Mouse (Mus musculus) heart, embryonic 12.5 days (tissue): ENCODE measurements at regions not wholly inside any gene's neighbourhood (a gene's known extent, or its start where the extent isn't known, plus 50 kb on each side); places are given as distances from the start of the nearest gene placed in this dataset.

Source experiments
- ATAC-seq: fragments of 200-750 bp; cut with Nextera tagmentation; 2 replicates; pipeline ENCODE4 v1.8.0; 2017; ENCODE audit warnings: moderate TSS enrichment, moderate library complexity; ENCODE audit not compliant: insufficient number of reproducible peaks, low FRiP score
- H3K27ac ChIP-seq: fragments of 300-500 bp; sonication (generic); 2 replicates; pipeline ENCODE4 v1.5.1; 2016; ENCODE audit warnings: mild to moderate bottlenecking, moderate library complexity; ENCODE audit not compliant: poor library complexity, severe bottlenecking
- H3K27me3 ChIP-seq: fragments of 300-500 bp; sonication (generic); replicated peaks from 2 replicates; pipeline ENCODE4 v1.6.1; 2016; ENCODE audit warnings: mild to moderate bottlenecking, moderate library complexity
- H3K36me3 ChIP-seq: fragments of 300-500 bp; sonication (generic); 2 replicates; pipeline ENCODE4 v1.6.1; 2016; ENCODE audit warnings: mild to moderate bottlenecking, moderate library complexity
- H3K4me1 ChIP-seq: fragments of 300-500 bp; sonication (generic); replicated peaks from 2 replicates; pipeline ENCODE4 v1.6.1; 2016; ENCODE audit warnings: mild to moderate bottlenecking
- H3K4me2 ChIP-seq: fragments of 300-500 bp; sonication (generic); 2 replicates; pipeline ENCODE4 v1.6.1; 2016; ENCODE audit warnings: mild to moderate bottlenecking, moderate library complexity
- H3K4me3 ChIP-seq: fragments of 300-500 bp; sonication (generic); 2 replicates; pipeline ENCODE4 v1.5.1; 2016; ENCODE audit warnings: mild to moderate bottlenecking
- H3K9ac ChIP-seq: fragments of 300-500 bp; sonication (generic); 2 replicates; pipeline ENCODE4 v1.6.1; 2016; ENCODE audit warnings: mild to moderate bottlenecking, moderate library complexity
- H3K9me3 ChIP-seq: fragments of 300-500 bp; sonication (generic); replicated peaks from 2 replicates; pipeline ENCODE4 v1.6.1; 2016; ENCODE audit warnings: mild to moderate bottlenecking, moderate library complexity
- WGBS: fragments of 180-500 bp; shearing (Covaris S2); methylation state at CpG from one replicate; pipeline ENCODE4 v1.1.7; 2016; 5-methylcytosine and 5-hydroxymethylcytosine counted together

DNA sequence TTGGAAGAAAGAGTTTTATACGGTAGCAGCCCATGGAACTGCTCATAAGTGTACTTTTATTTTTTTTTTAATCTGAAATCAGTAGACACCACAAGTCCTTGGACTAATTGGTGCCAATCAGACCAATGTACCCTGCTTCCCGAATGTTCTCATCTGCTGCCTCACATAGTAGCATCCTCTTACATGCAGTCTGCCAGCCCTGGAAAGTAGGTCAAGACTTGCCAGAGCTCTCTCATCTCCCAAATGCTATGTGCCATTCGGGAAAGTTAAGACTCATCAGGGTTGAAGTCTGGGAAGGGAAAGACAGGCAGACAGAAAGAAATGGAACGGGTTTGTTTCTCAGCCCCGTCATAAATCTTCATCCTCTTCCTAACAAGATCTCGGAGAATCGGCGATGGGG, 115.2 kb upstream of the Rbms3 start:
- Histone ChIP-seq H3K4me2 (no peak overlapping the region), H3K9ac (no peak overlapping the region), H3K4me1 (no peaks in the 10 kb centered on the region), H3K4me3 (no peak overlapping the region), H3K36me3 (no peaks in the 10 kb centered on the region), H3K9me3 (no peaks in the 10 kb centered on the region), H3K27me3 (no peaks in the 10 kb centered on the region), H3K27ac (no peak overlapping the region)
- WGBS: 84% methylated on average over 8 of the region's 8 CpGs
- ATAC-seq: no peak

DNA sequence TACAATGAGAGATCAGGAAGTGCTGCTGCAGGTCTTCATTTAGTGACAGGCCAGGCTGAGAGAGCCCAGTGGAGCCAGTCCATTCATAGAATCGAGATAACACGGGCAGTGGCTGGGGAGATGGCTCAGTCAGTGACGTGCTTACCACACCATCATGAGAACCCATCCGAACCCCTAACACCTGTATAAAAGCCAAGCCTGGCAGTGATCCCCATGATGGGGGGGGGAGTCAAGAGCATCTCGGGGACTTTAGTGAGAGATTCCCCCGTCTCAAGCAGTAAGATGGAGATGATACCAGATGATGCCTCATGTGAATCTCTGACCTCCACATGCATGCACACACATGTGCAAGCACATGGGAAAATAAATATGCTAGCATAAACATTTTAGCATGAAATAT, 99.7 kb upstream of the Rbms3 start:
- no peak for ATAC-seq
- no peak overlapping the region for H3K4me3 ChIP-seq
- H3K27ac ChIP-seq: no peak overlapping the region
- 76% methylated on average over 6 of the region's 6 CpGs for WGBS
- peaks cover 3% of the 10 kb centered on the region; the same call in 1 of the 2 replicates for H3K9me3 ChIP-seq
- H3K4me1 ChIP-seq: no peaks in the 10 kb centered on the region
- H3K4me2 ChIP-seq: no peak overlapping the region
- H3K9ac ChIP-seq: no peak overlapping the region
- H3K36me3 ChIP-seq: no peaks in the 10 kb centered on the region
- no peaks in the 10 kb centered on the region for H3K27me3 ChIP-seq

DNA sequence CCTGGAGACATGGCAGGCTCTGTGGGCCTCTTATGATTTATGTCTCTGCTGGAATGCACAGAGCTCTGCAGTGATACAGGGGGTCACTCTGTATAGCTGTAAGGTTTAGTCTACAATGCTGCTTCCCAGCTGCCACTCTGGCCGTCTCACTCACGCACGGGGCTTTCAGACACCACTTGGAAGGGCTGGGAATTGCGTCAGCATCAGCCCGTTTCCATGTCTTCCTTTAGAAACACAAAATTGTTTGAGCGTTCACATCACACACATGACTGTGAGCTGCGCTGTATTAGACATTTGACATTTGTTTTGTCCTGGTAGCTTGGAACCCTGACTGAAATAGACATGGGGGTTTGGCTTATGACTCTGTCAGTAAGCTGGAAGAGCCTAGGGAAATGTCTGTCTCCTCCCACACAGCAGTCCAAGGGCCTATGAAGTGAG, 90.5 kb upstream of the Rbms3 start:
- 83% methylated on average over 7 of the region's 7 CpGs for WGBS
- Histone ChIP-seq H3K27me3 (no peaks in the 10 kb centered on the region), H3K27ac (no peak overlapping the region), H3K4me2 (no peak overlapping the region), H3K4me3 (no peak overlapping the region), H3K9ac (no peak overlapping the region), H3K4me1 (no peaks in the 10 kb centered on the region), H3K36me3 (no peaks in the 10 kb centered on the region), H3K9me3 (peaks cover 5% of the 10 kb centered on the region)
- ATAC-seq: no peak

DNA sequence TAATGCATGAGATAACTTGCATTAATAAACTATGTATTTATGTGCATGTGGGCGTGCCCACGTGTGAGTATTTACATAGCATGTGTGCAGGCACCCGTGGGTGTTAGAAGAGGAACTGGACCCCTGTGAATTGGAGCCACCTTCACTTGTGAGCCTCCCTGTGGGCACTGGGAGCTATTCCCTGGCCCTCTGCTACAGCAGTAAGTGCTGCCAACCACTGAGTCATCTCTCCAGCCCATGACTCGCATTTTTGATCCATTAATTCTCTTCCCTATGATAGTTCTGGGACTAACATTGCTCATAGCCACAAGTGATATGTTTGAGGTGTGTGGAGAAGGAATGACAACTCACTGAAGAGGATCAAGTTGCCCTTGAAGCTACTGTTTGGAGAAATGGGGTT, 87.6 kb upstream of the Rbms3 start:
- ATAC-seq: no peak
- 70% methylated on average over 4 of the region's 4 CpGs for WGBS
- H3K4me2 ChIP-seq: no peak overlapping the region
- H3K9ac ChIP-seq: no peak overlapping the region
- H3K27ac ChIP-seq: no peak overlapping the region
- H3K27me3 ChIP-seq: no peaks in the 10 kb centered on the region
- H3K36me3 ChIP-seq: no peaks in the 10 kb centered on the region
- H3K4me3 ChIP-seq: no peak overlapping the region
- H3K9me3 ChIP-seq: no peaks in the 10 kb centered on the region
- no peaks in the 10 kb centered on the region for H3K4me1 ChIP-seq

DNA sequence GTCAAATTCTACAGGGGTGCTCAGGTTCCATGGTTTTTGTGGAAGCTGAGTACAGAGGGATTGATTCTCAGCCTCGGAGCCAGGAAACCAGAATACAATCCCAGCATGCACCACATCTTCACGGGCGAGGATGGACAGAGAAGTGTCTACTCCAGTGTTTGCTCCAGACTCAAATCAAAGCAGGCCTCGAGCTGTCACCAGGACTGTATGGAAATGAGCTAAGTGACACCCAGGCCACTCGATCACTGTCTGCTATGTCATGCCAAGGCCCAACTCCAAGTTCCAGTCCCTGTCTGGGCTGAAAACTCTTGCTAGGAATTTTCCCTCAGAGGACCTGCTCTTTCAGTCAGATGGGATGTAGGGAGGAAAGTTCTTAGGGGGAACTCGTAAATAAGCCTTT, 86.8 kb upstream of the Rbms3 start:
- ATAC-seq: no peak
- no peaks in the 10 kb centered on the region for H3K9me3 ChIP-seq
- H3K4me2 ChIP-seq: no peak overlapping the region
- no peaks in the 10 kb centered on the region for H3K4me1 ChIP-seq
- no peaks in the 10 kb centered on the region for H3K27me3 ChIP-seq
- no peak overlapping the region for H3K9ac ChIP-seq
- no peaks in the 10 kb centered on the region for H3K36me3 ChIP-seq
- no peak overlapping the region for H3K4me3 ChIP-seq
- no peak overlapping the region for H3K27ac ChIP-seq
- 76% methylated on average over 6 of the region's 6 CpGs for WGBS

DNA sequence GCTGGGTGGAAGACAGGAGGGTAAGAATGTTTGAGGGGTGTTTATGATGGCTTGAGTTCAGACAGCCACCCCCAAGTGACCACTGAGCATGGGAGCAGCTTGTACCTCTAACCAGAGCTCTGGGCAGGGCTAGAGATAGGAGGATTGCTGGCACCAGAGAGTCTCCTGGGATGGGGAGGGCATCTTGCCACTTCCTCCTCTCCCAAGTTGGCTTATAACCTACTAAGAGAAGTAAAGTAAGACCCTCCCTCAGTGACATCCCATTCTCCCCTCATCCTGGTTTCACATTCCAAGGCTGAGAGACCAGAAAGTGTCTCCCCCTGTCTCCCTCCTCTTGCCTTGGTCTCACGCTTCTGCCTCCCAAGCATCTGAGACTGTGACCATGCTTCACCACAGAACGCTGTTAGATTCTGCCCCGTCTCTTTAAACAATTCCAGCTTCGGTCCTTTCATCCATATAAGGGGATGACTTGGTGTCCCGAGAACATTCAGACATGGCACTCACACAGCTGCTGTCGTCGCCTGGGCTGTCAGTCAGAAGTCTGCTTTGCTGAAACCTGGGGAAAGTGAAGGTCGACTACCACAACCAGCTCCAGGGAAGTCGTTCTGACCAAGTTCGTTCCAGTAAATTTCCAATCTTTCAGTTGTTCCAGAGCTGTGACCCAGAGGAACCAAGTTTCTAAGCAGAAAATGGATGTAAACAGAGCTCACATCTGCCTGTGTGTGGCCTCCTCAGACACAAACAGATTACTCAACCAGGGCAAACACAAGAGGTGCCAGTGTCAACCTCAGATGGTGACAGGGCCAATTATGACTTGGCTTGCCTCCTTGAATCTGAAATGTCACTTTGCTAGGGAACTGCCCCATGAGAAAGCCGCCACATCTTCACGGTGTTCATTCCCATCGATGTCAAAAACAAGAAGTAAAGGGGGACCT, 85.3 kb upstream of the Rbms3 start:
- Histone ChIP-seq H3K36me3 (no peaks in the 10 kb centered on the region), H3K4me3 (no peak overlapping the region), H3K27ac (no peak overlapping the region), H3K4me1 (no peaks in the 10 kb centered on the region), H3K27me3 (no peaks in the 10 kb centered on the region), H3K9me3 (no peaks in the 10 kb centered on the region), H3K9ac (no peak overlapping the region), H3K4me2 (no peak overlapping the region)
- no peak for ATAC-seq
- 56% methylated on average over 13 of the region's 13 CpGs for WGBS

DNA sequence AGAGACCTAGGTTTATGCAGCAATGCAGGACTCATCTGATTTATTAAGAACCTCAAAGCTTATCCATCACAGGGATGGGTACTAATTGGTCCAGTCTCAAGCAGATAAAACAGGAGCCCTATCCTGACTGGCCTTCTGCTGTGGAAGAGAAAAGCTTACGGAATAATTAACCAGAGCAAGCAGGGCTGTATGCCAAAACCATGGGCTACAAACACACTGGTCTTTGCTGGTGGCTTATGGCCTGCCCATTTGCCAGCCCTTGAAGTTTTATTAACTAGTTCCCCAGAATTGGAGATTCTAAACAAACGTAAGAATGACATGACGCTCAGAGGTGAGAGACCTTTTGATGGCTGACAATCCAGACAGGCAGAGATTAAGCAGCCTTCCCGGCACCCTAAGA, 83.4 kb upstream of the Rbms3 start:
- no peak overlapping the region for H3K4me2 ChIP-seq
- H3K36me3 ChIP-seq: no peaks in the 10 kb centered on the region
- WGBS: 77% methylated on average over 4 of the region's 4 CpGs
- no peak overlapping the region for H3K4me3 ChIP-seq
- ATAC-seq: no peak
- no peaks in the 10 kb centered on the region for H3K27me3 ChIP-seq
- no peak overlapping the region for H3K27ac ChIP-seq
- H3K9me3 ChIP-seq: no peaks in the 10 kb centered on the region
- H3K4me1 ChIP-seq: no peaks in the 10 kb centered on the region
- no peak overlapping the region for H3K9ac ChIP-seq

DNA sequence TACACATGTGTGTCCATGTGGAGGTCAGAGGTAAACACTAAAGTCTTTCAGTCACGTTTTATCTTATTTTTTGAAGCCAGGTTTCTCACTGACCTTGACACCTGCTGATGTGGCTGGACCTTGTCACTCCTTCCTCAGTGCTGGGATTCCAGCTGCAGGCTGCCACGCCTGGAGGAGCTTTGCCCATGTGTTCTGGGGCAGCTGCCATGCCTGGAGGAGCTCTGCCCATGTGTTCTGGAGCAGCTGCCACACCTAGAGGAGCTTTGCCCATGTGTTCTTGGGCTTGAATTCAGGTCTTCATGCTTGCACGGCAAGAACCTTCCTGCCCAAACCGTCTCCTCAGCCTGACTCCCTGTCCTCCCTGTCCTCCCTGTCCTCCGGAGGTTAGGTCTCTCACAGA, 82.1 kb upstream of the Rbms3 start:
- H3K27me3 ChIP-seq: no peaks in the 10 kb centered on the region
- no peaks in the 10 kb centered on the region for H3K9me3 ChIP-seq
- no peaks in the 10 kb centered on the region for H3K36me3 ChIP-seq
- no peak overlapping the region for H3K27ac ChIP-seq
- WGBS: 78% methylated on average over 5 of the region's 5 CpGs
- H3K9ac ChIP-seq: no peak overlapping the region
- no peak overlapping the region for H3K4me2 ChIP-seq
- ATAC-seq: no peak
- no peak overlapping the region for H3K4me3 ChIP-seq
- no peaks in the 10 kb centered on the region for H3K4me1 ChIP-seq

DNA sequence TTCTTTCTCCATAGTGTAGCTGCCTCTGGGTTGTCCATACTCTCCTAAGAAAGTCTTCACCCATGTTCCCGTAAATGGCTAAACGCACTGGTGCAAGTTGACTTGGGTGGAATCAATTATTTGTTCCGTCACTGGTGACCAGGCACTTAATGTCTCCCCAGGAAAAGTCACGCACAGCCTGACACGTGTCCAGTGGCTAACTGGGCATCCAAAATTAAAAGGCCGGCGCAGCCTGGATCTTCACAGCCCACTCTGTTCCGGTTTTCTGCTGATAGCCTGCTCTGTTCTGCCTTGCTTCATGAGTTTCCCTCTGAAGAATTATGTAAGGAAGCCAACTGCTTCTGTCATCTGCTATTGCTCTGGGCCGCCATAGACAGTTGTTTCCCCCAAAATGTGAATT, 81.3 kb upstream of the Rbms3 start:
- WGBS: 89% methylated on average over 9 of the region's 9 CpGs
- Histone ChIP-seq H3K4me3 (no peak overlapping the region), H3K9ac (no peak overlapping the region), H3K4me1 (no peaks in the 10 kb centered on the region), H3K27ac (no peak overlapping the region), H3K27me3 (no peaks in the 10 kb centered on the region), H3K9me3 (no peaks in the 10 kb centered on the region), H3K4me2 (no peak overlapping the region), H3K36me3 (no peaks in the 10 kb centered on the region)
- no peak for ATAC-seq

DNA sequence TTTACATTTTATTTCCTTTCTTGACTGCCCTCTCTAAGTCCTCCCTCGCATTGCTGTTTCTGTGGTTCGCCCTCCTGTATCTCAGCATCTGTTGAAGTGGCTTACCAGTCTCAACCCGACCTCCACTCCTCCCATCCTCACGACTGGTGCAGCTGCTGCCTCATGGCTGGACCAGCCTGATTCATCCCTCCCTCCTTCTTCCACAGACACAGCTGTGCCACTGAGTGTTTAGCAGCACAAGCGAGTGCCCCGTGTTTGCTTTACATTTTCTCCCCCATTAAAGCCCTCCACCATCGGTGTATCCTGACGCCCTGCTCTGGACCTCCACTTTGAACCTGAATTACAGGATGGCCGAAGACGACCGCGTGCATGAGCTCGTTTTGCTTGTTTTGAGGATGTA, 80.0 kb upstream of the Rbms3 start:
- Histone ChIP-seq H3K4me1 (no peaks in the 10 kb centered on the region), H3K4me2 (no peak overlapping the region), H3K27me3 (no peaks in the 10 kb centered on the region), H3K27ac (no peak overlapping the region), H3K9me3 (no peaks in the 10 kb centered on the region), H3K36me3 (no peaks in the 10 kb centered on the region), H3K4me3 (no peak overlapping the region), H3K9ac (no peak overlapping the region)
- WGBS: 82% methylated on average over 13 of the region's 13 CpGs
- no peak for ATAC-seq

DNA sequence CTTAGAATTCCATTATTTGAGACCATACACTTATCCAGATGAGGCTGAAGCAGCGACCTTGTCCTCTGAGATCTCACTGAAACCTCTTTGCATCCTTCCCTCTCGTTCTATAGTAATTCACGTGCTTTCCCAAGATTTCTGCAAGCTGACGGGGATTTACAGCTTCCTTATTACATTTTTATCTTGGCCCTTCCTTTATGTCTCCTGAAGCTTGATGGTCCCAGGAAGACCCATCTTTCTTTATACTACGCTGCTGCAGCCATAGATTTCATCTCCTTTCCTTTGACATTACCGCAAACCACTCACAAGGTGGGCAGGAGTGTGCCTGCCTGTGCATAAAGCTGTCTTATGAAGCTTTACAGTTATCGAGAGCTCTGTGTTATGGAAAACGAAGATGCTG, 63.3 kb upstream of the Rbms3 start:
- WGBS: 81% methylated on average over 8 of the region's 8 CpGs
- no peak for ATAC-seq
- no peaks in the 10 kb centered on the region for H3K36me3 ChIP-seq
- H3K27ac ChIP-seq: no peak overlapping the region
- no peaks in the 10 kb centered on the region for H3K4me1 ChIP-seq
- H3K27me3 ChIP-seq: no peaks in the 10 kb centered on the region
- H3K9me3 ChIP-seq: no peaks in the 10 kb centered on the region; the same call in 1 of the 2 replicates
- no peak overlapping the region for H3K9ac ChIP-seq
- no peak overlapping the region for H3K4me3 ChIP-seq
- no peak overlapping the region for H3K4me2 ChIP-seq

DNA sequence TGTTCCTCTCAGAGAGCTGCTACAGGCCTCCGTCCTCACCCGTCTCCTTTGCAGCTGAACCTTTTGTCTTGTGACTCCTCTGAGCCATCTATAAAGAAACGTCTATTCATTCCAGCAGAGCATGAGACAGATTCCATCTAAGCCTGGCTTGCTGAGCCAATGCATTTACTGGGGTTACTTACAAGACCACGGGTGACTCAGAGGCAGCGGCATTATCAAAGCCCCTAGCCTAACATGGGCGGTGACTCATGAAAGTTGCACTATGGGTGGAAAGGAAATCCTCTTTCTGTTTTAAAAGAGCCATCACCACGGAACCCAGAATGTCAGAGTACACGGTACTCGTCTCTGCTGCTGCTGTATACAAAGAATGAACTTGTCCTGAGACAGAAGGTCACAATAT, 62.8 kb upstream of the Rbms3 start:
- no peak for ATAC-seq
- Histone ChIP-seq H3K36me3 (no peaks in the 10 kb centered on the region), H3K27me3 (no peaks in the 10 kb centered on the region), H3K9me3 (no peaks in the 10 kb centered on the region; the same call in 1 of the 2 replicates), H3K9ac (no peak overlapping the region), H3K4me2 (no peak overlapping the region), H3K4me1 (no peaks in the 10 kb centered on the region), H3K4me3 (no peak overlapping the region), H3K27ac (no peak overlapping the region)
- 62% methylated on average over 9 of the region's 9 CpGs for WGBS
